Comparison of ENCODE assay signal across 9 mouse cellular contexts in genomic region chr6:124757351-124757880, GRCm38 (mm10). TPM values are rescaled to one million over a fixed set of nuclear protein-coding genes. Genes with fewer than 3 reads are reported as not detected.
DNase-seq lines count a peak whose midpoint lies in the region; ATAC-seq and TF ChIP-seq lines count a peak whose summit lies in the region.
"Had no signal": no experiment of that assay in that cellular context is flagged by ENCODE, and none has a peak within 500 bp of the region (broad histone marks: within the 10 kb centered on the region; RNA-seq: fewer than 3 reads in every experiment).

No protein-coding gene starts in this region.

- TF ChIP-seq POLR2A in lung, adult 2 months (IDR thresholded peaks at IDR 0.05; ENCODE audit: borderline replicate concordance, extremely low read depth, low read depth, low read length), result no peak
- no peak for TF ChIP-seq POLR2A in small intestine, adult 2 months (IDR thresholded peaks at IDR 0.05; ENCODE audit: low read depth, low read length)

- no peaks in the 10 kb centered on the region for H3K9me3 ChIP-seq in limb, embryonic 11.5 days (ENCODE audit: control insufficient read depth, low read length)

- TF ChIP-seq CTCF in lung, adult 2 months (IDR thresholded peaks at IDR 0.05; ENCODE audit: insufficient read depth, low read length), result no peak
- no peak for TF ChIP-seq CTCF in small intestine, adult 2 months (IDR thresholded peaks at IDR 0.05; ENCODE audit: extremely low read depth, insufficient read length, insufficient replicate concordance, low read depth, low read length)

- intact Hi-C loops in left cerebral cortex, postnatal 14 days (cut with DNase I), result no loop called here

- 14% methylated on average over 5 of the region's 5 CpGs for WGBS in lung, adult 2 months
- 11% methylated on average over 5 of the region's 5 CpGs for WGBS in limb, embryonic 11.5 days
- WGBS in small intestine, adult 2 months, result 45% methylated on average over 5 of the region's 5 CpGs

- no peak overlapping the region for H3K4me3 ChIP-seq in lung, adult 2 months (replicated peaks; ENCODE audit: extremely low read depth, low read depth, low read length)
- H3K4me3 ChIP-seq in limb, embryonic 11.5 days (ENCODE audit: low read depth, low read length), result peak overlapping the region; percentile 74
- H3K4me3 ChIP-seq in small intestine, adult 2 months (ENCODE audit: low read depth, low read length), result peak overlapping the region; percentile 86

- ATAC-seq in limb, embryonic 11.5 days (ENCODE audit: insufficient number of reproducible peaks, low FRiP score, low TSS enrichment, low read depth), result no peak

- peak overlapping the region; percentile 98 for H3K27ac ChIP-seq in limb, embryonic 11.5 days (replicated peaks; ENCODE audit: low read depth, low read length)
- peak overlapping the region; percentile 51 for H3K27ac ChIP-seq in small intestine, adult 2 months (ENCODE audit: insufficient read depth, low read depth, low read length)

- no peaks in the 10 kb centered on the region for H3K36me3 ChIP-seq in limb, embryonic 11.5 days (ENCODE audit: control insufficient read depth, insufficient read depth, low read length)
- no peaks in the 10 kb centered on the region for H3K36me3 ChIP-seq in small intestine, adult 2 months (ENCODE audit: control insufficient read depth, insufficient read depth, low read length)

- peak overlapping the region; percentile 80 for H3K4me2 ChIP-seq in limb, embryonic 11.5 days (ENCODE audit: low read depth, severe bottlenecking)

- peak overlapping the region; percentile 95 for H3K9ac ChIP-seq in limb, embryonic 11.5 days (ENCODE audit: low read length)

- DNase-seq in cerebellum, adult 11-12 months, result peak; percentile 51
- DNase-seq in cerebellum, adult 9-10 months, result no peak
- DNase-seq in lung, postnatal 10 days, result peak; percentile 28
- no peak for DNase-seq in lung, adult 2 months
- DNase-seq in limb, embryonic 11.5 days (ENCODE audit: low spot score), result no peak
- DNase-seq in ovary, postnatal 14 days (ENCODE audit: low spot score), result no peak
- DNase-seq in left cerebral cortex, postnatal 14 days (ENCODE audit: low spot score in 2 of 2), result no peak

- H3K27me3 ChIP-seq in limb, embryonic 11.5 days (ENCODE audit: control insufficient read depth, insufficient read depth, low read length), result no peaks in the 10 kb centered on the region
- H3K27me3 ChIP-seq in small intestine, adult 2 months (ENCODE audit: control insufficient read depth, insufficient read depth, low read length), result no peaks in the 10 kb centered on the region

- H3K4me1 ChIP-seq in lung, adult 2 months (ENCODE audit: control insufficient read depth, insufficient read depth, low read length), result peaks cover 12% of the 10 kb centered on the region; the same call in 1 of the 2 replicates
- peaks cover 32% of the 10 kb centered on the region for H3K4me1 ChIP-seq in limb, embryonic 11.5 days (ENCODE audit: control insufficient read depth, insufficient read depth, low read length)
- H3K4me1 ChIP-seq in small intestine, adult 2 months (ENCODE audit: control insufficient read depth, insufficient read depth, insufficient read length, low read length), result peaks cover 8% of the 10 kb centered on the region

RNA-seq across cellular contexts. Expression of gene Atn1, which starts 1.1 kb away (rescaled TPM):
- 52.0 and 64.6 TPM in 2 replicates for polyA plus RNA-seq in lung, adult 2 months (2012; rRNA removed)
- 13.1 and 14.0 TPM in 2 replicates for polyA plus RNA-seq in limb, embryonic 11.5 days (2014; fragmentation: Nextera tagmentation; extraction: Ambion mirVana)
- 42.8 and 92.6 TPM in 2 replicates for polyA plus RNA-seq in small intestine, adult 2 months (2012; rRNA removed)
- total RNA-seq in left cerebral cortex, postnatal 14 days (2021), result 100 to 1,000 TPM; 147 to 166 TPM

RNA-seq across cellular contexts. Expression of gene Gm45234, which starts 1.6 kb away (rescaled TPM):
- polyA plus RNA-seq in lung, adult 2 months (2012; rRNA removed), result 0.08 TPM in 1 of 2 replicates, not detected in the other
- polyA plus RNA-seq in limb, embryonic 11.5 days (2014; fragmentation: Nextera tagmentation; extraction: Ambion mirVana), result 0.13 TPM in 1 of 2 replicates, not detected in the other
- not detected in 2 replicates for polyA plus RNA-seq in small intestine, adult 2 months (2012; rRNA removed)
- not detected for total RNA-seq in left cerebral cortex, postnatal 14 days (2021)
- total RNA-seq: neutrophil, adult 5-6 weeks had no signal

RNA-seq across cellular contexts. Expression of gene Eno2, which starts 12.1 kb away (rescaled TPM):
- polyA plus RNA-seq in lung, adult 2 months (2012; rRNA removed), result 3.3 and 3.8 TPM in 2 replicates
- polyA plus RNA-seq in limb, embryonic 11.5 days (2014; fragmentation: Nextera tagmentation; extraction: Ambion mirVana), result 1.8 and 3.0 TPM in 2 replicates
- 1.3 and 1.7 TPM in 2 replicates for polyA plus RNA-seq in small intestine, adult 2 months (2012; rRNA removed)
- total RNA-seq in left cerebral cortex, postnatal 14 days (2021), result 100 to 1,000 TPM; 719 to 758 TPM
- total RNA-seq: neutrophil, adult 5-6 weeks had no signal

RNA-seq across cellular contexts. Expression of gene Grcc10, which starts 16.2 kb away (rescaled TPM):
- polyA plus RNA-seq in lung, adult 2 months (2012; rRNA removed), result 222 and 226 TPM in 2 replicates
- polyA plus RNA-seq in limb, embryonic 11.5 days (2014; fragmentation: Nextera tagmentation; extraction: Ambion mirVana), result 491 and 549 TPM in 2 replicates
- polyA plus RNA-seq in small intestine, adult 2 months (2012; rRNA removed), result 80.4 and 143 TPM in 2 replicates
- 100 to 1,000 TPM; 294 to 301 TPM for total RNA-seq in left cerebral cortex, postnatal 14 days (2021)

RNA-seq across cellular contexts. Expression of gene Ptpn6, which starts 18.9 kb away (rescaled TPM):
- 38.9 and 48.7 TPM in 2 replicates for polyA plus RNA-seq in lung, adult 2 months (2012; rRNA removed)
- 7.8 and 8.7 TPM in 2 replicates for polyA plus RNA-seq in limb, embryonic 11.5 days (2014; fragmentation: Nextera tagmentation; extraction: Ambion mirVana)
- polyA plus RNA-seq in small intestine, adult 2 months (2012; rRNA removed), result 23.0 and 41.0 TPM in 2 replicates
- total RNA-seq in left cerebral cortex, postnatal 14 days (2021), result 1 to 10 TPM; 3.6 to 4.0 TPM

Comparison
In these comparisons a context has a peak if more than half of its experiments do, and no peak if none do; other contexts are left out.
1. DNase-seq: peak in cerebellum, adult 11-12 months (single experiment) and lung, postnatal 10 days (single experiment); none in cerebellum, adult 9-10 months (single experiment), lung, adult 2 months (single experiment), limb, embryonic 11.5 days (single experiment), ovary, postnatal 14 days (single experiment) and left cerebral cortex, postnatal 14 days (0 of 2).